Comparison of ENCODE assay signal across 16 mouse cellular contexts in genomic region chr5:129726784-129727183, GRCm38 (mm10). TPM values are rescaled to one million over a fixed set of nuclear protein-coding genes. Genes with fewer than 3 reads are reported as not detected.
DNase-seq lines count a peak whose midpoint lies in the region; ATAC-seq and TF ChIP-seq lines count a peak whose summit lies in the region.
"Had no signal": no experiment of that assay in that cellular context is flagged by ENCODE, and none has a peak within 500 bp of the region (broad histone marks: within the 10 kb centered on the region; RNA-seq: fewer than 3 reads in every experiment).

No protein-coding gene starts in this region.

- H3K9me3 ChIP-seq in forebrain, embryonic 10.5 days: no peaks in the 10 kb centered on the region
- no peaks in the 10 kb centered on the region for H3K9me3 ChIP-seq in forebrain, embryonic 14.5 days (replicated peaks; ENCODE audit: control insufficient read depth, low read length)
- no peaks in the 10 kb centered on the region for H3K9me3 ChIP-seq in intestine, embryonic 14.5 days (ENCODE audit: control insufficient read depth, low read length)
- no peaks in the 10 kb centered on the region for H3K9me3 ChIP-seq in intestine, postnatal 0 days (ENCODE audit: control insufficient read depth)
- H3K9me3 ChIP-seq in ES-Bruce4 (replicated peaks; ENCODE audit: control insufficient read depth, insufficient read depth, low read length, poor library complexity, severe bottlenecking): no peaks in the 10 kb centered on the region
- H3K9me3 ChIP-seq in limb, embryonic 13.5 days: no peaks in the 10 kb centered on the region

- no peaks in the 10 kb centered on the region for H3K36me3 ChIP-seq in forebrain, embryonic 10.5 days (replicated peaks)
- H3K36me3 ChIP-seq in forebrain, embryonic 14.5 days (ENCODE audit: control insufficient read depth, insufficient read depth, low read length): no peaks in the 10 kb centered on the region
- H3K36me3 ChIP-seq in intestine, embryonic 14.5 days (ENCODE audit: control insufficient read depth, insufficient read depth, low read length): no peaks in the 10 kb centered on the region
- H3K36me3 ChIP-seq in intestine, postnatal 0 days (ENCODE audit: control insufficient read depth, insufficient read depth): no peaks in the 10 kb centered on the region
- H3K36me3 ChIP-seq in ES-Bruce4 (ENCODE audit: control insufficient read depth, insufficient read depth, low read length, poor library complexity, severe bottlenecking): no peaks in the 10 kb centered on the region
- H3K36me3 ChIP-seq in limb, embryonic 13.5 days: no peaks in the 10 kb centered on the region

- no peak for TF ChIP-seq EP300 in ES-Bruce4 (IDR thresholded peaks at IDR 0.05; ENCODE audit: insufficient read depth, low read depth, low read length)

- no peak overlapping the region for H3K9ac ChIP-seq in forebrain, embryonic 14.5 days (ENCODE audit: low read length)
- H3K9ac ChIP-seq in intestine, embryonic 14.5 days (ENCODE audit: low read length): no peak overlapping the region
- no peak overlapping the region for H3K9ac ChIP-seq in intestine, postnatal 0 days (ENCODE audit: low read depth, low read length)
- peak overlapping the region; percentile 87; the same call in 1 of the 2 replicates for H3K9ac ChIP-seq in ES-Bruce4 (ENCODE audit: low read depth, poor library complexity, severe bottlenecking)
- no peak overlapping the region for H3K9ac ChIP-seq in limb, embryonic 13.5 days

- no peak for TF ChIP-seq POLR2A in ES-Bruce4 (IDR thresholded peaks at IDR 0.05; ENCODE audit: insufficient read depth, low read length)

- 82% methylated on average over 3 of the region's 3 CpGs for WGBS in forebrain, embryonic 10.5 days
- WGBS in forebrain, embryonic 14.5 days: 91% methylated on average over 3 of the region's 3 CpGs
- 80% methylated on average over 3 of the region's 3 CpGs for WGBS in intestine, embryonic 14.5 days
- 86% methylated on average over 3 of the region's 3 CpGs for WGBS in intestine, postnatal 0 days
- WGBS in limb, embryonic 13.5 days: 68% methylated on average over 3 of the region's 3 CpGs

- no peak overlapping the region for H3K27ac ChIP-seq in forebrain, embryonic 10.5 days
- no peak overlapping the region for H3K27ac ChIP-seq in forebrain, embryonic 14.5 days (ENCODE audit: low read depth, low read length)
- no peak overlapping the region for H3K27ac ChIP-seq in intestine, embryonic 14.5 days (ENCODE audit: low read depth)
- H3K27ac ChIP-seq in intestine, postnatal 0 days (ENCODE audit: low read depth, low read length): no peak overlapping the region
- no peak overlapping the region for H3K27ac ChIP-seq in ES-Bruce4 (ENCODE audit: insufficient read depth, low read length)
- no peak overlapping the region for H3K27ac ChIP-seq in limb, embryonic 13.5 days

- no peak overlapping the region for H3K4me2 ChIP-seq in forebrain, embryonic 14.5 days (ENCODE audit: low read length)
- no peak overlapping the region; the same call in 1 of the 2 replicates for H3K4me2 ChIP-seq in intestine, embryonic 14.5 days (ENCODE audit: low read length)
- no peak overlapping the region for H3K4me2 ChIP-seq in intestine, postnatal 0 days (replicated peaks; ENCODE audit: low read depth)
- peak overlapping the region; percentile 64 for H3K4me2 ChIP-seq in limb, embryonic 13.5 days (replicated peaks)

- TF ChIP-seq CTCF in intestine, postnatal 0 days (IDR thresholded peaks at IDR 0.05; ENCODE audit: low read depth): no peak
- TF ChIP-seq CTCF in ES-Bruce4 (IDR thresholded peaks at IDR 0.05; ENCODE audit: low read depth, low read length): no peak

- no peak for ATAC-seq in forebrain, embryonic 14.5 days
- ATAC-seq in intestine, embryonic 14.5 days (replicated peaks; ENCODE audit: low FRiP score, low TSS enrichment, low read depth): no peak
- no peak for ATAC-seq in intestine, postnatal 0 days
- ATAC-seq in limb, embryonic 13.5 days (ENCODE audit: low FRiP score, low read depth): no peak

- peaks cover 50% of the 10 kb centered on the region for H3K4me1 ChIP-seq in forebrain, embryonic 10.5 days
- peaks cover 8% of the 10 kb centered on the region for H3K4me1 ChIP-seq in forebrain, embryonic 14.5 days (ENCODE audit: control insufficient read depth, insufficient read depth, low read length)
- H3K4me1 ChIP-seq in intestine, embryonic 14.5 days (replicated peaks; ENCODE audit: control insufficient read depth, insufficient read depth, low read length): peaks cover 29% of the 10 kb centered on the region
- H3K4me1 ChIP-seq in intestine, postnatal 0 days (replicated peaks; ENCODE audit: control insufficient read depth, insufficient read depth, low read length): peaks cover 23% of the 10 kb centered on the region
- peaks cover 4% of the 10 kb centered on the region for H3K4me1 ChIP-seq in ES-Bruce4 (ENCODE audit: control insufficient read depth, insufficient read depth, low read length)
- H3K4me1 ChIP-seq in limb, embryonic 13.5 days: peaks cover 33% of the 10 kb centered on the region

- peak overlapping the region; percentile 5; the same call in 1 of the 2 replicates for H3K4me3 ChIP-seq in forebrain, embryonic 10.5 days
- H3K4me3 ChIP-seq in forebrain, embryonic 14.5 days (ENCODE audit: low read depth, low read length): no peak overlapping the region
- no peak overlapping the region for H3K4me3 ChIP-seq in intestine, embryonic 14.5 days (ENCODE audit: low read depth, low read length)
- no peak overlapping the region for H3K4me3 ChIP-seq in intestine, postnatal 0 days (ENCODE audit: low read depth, low read length)
- no peak overlapping the region for H3K4me3 ChIP-seq in ES-Bruce4 (ENCODE audit: low read depth, low read length)
- 0 out of 2 replicates have a peak overlapping the region, but pooled peaks have one; percentile 83 for H3K4me3 ChIP-seq in limb, embryonic 13.5 days

- no peaks in the 10 kb centered on the region for H3K27me3 ChIP-seq in forebrain, embryonic 10.5 days (ENCODE audit: poor library complexity, severe bottlenecking)
- no peaks in the 10 kb centered on the region for H3K27me3 ChIP-seq in forebrain, embryonic 14.5 days (replicated peaks; ENCODE audit: control insufficient read depth, insufficient read depth, low read length)
- H3K27me3 ChIP-seq in intestine, embryonic 14.5 days (replicated peaks; ENCODE audit: control insufficient read depth, insufficient read depth, low read length): no peaks in the 10 kb centered on the region
- H3K27me3 ChIP-seq in intestine, postnatal 0 days (replicated peaks; ENCODE audit: control insufficient read depth, insufficient read depth, low read length): no peaks in the 10 kb centered on the region
- H3K27me3 ChIP-seq in ES-Bruce4 (ENCODE audit: control insufficient read depth, insufficient read depth, low read length, poor library complexity, severe bottlenecking): no peaks in the 10 kb centered on the region
- H3K27me3 ChIP-seq in limb, embryonic 13.5 days: no peaks in the 10 kb centered on the region

- no peak for DNase-seq in forebrain, embryonic 10.5 days (ENCODE audit: extremely low spot score, low spot score)
- no peak for DNase-seq in forebrain, embryonic 14.5 days (ENCODE audit: low spot score)
- peak; percentile 29 for DNase-seq in intestine, embryonic 14.5 days (ENCODE audit: low spot score)
- DNase-seq in T-cell, adult 2 months (ENCODE audit: low spot score): no peak
- DNase-seq in right cerebral cortex, postnatal 14 days: no peak
- DNase-seq: adrenal gland, postnatal 36 days; cerebellum, adult 9-10 months; kidney, adult 11 months; layer of hippocampus, postnatal 36 days; lung, adult 18-20 months had no signal

RNA-seq across cellular contexts. Expression of gene Nipsnap2, which starts 1.9 kb away (rescaled TPM):
- polyA plus RNA-seq in forebrain, embryonic 10.5 days (2016; fragmentation: Nextera tagmentation; extraction: Ambion mirVana): 75.9 and 79.4 TPM in 2 replicates
- polyA plus RNA-seq in forebrain, embryonic 14.5 days (2014; fragmentation: Nextera tagmentation; extraction: Ambion mirVana): 78.9 and 79.4 TPM in 2 replicates
- polyA plus RNA-seq in intestine, embryonic 14.5 days (2014; fragmentation: Nextera tagmentation; extraction: Ambion mirVana): 101 and 103 TPM in 2 replicates
- polyA plus RNA-seq in intestine, postnatal 0 days (2015; fragmentation: Nextera tagmentation; extraction: Ambion mirVana): 51.0 and 51.2 TPM in 2 replicates
- polyA plus RNA-seq in ES-Bruce4 (2011; ENCODE audit: insufficient read depth, insufficient read length, low read depth, missing spikeins): 34.9 and 38.0 TPM in 2 replicates
- polyA plus RNA-seq in limb, embryonic 13.5 days (2015; fragmentation: Nextera tagmentation; extraction: Ambion mirVana): 119 and 130 TPM in 2 replicates

RNA-seq across cellular contexts. Expression of gene Mrps17, which starts 11.5 kb away (rescaled TPM):
- polyA plus RNA-seq in forebrain, embryonic 10.5 days (2016; fragmentation: Nextera tagmentation; extraction: Ambion mirVana): 173 and 181 TPM in 2 replicates
- polyA plus RNA-seq in forebrain, embryonic 14.5 days (2014; fragmentation: Nextera tagmentation; extraction: Ambion mirVana): 231 and 240 TPM in 2 replicates
- 211 and 218 TPM in 2 replicates for polyA plus RNA-seq in intestine, embryonic 14.5 days (2014; fragmentation: Nextera tagmentation; extraction: Ambion mirVana)
- polyA plus RNA-seq in intestine, postnatal 0 days (2015; fragmentation: Nextera tagmentation; extraction: Ambion mirVana): 109 and 115 TPM in 2 replicates
- 76.4 and 94.7 TPM in 2 replicates for polyA plus RNA-seq in ES-Bruce4 (2011; ENCODE audit: insufficient read depth, insufficient read length, low read depth, missing spikeins)
- 199 and 219 TPM in 2 replicates for polyA plus RNA-seq in limb, embryonic 13.5 days (2015; fragmentation: Nextera tagmentation; extraction: Ambion mirVana)

RNA-seq across cellular contexts. Expression of gene Sept14, which starts 18.5 kb away (rescaled TPM):
- polyA plus RNA-seq in forebrain, embryonic 10.5 days (2016; fragmentation: Nextera tagmentation; extraction: Ambion mirVana): not detected in 2 replicates
- polyA plus RNA-seq in forebrain, embryonic 14.5 days (2014; fragmentation: Nextera tagmentation; extraction: Ambion mirVana): not detected in 2 replicates
- not detected in 2 replicates for polyA plus RNA-seq in intestine, embryonic 14.5 days (2014; fragmentation: Nextera tagmentation; extraction: Ambion mirVana)
- not detected in 2 replicates for polyA plus RNA-seq in intestine, postnatal 0 days (2015; fragmentation: Nextera tagmentation; extraction: Ambion mirVana)
- polyA plus RNA-seq in ES-Bruce4 (2011; ENCODE audit: insufficient read depth, insufficient read length, low read depth, missing spikeins): not detected in 2 replicates
- not detected in 2 replicates for polyA plus RNA-seq in limb, embryonic 13.5 days (2015; fragmentation: Nextera tagmentation; extraction: Ambion mirVana)
- polyA plus RNA-seq: embryonic facial prominence, embryonic 11.5 days; neural tube, embryonic 11.5 days; small intestine, adult 2 months had no signal

RNA-seq across cellular contexts. Expression of gene Zfp11, which starts 56.9 kb away (rescaled TPM):
- polyA plus RNA-seq in forebrain, embryonic 10.5 days (2016; fragmentation: Nextera tagmentation; extraction: Ambion mirVana): 5.9 and 6.6 TPM in 2 replicates
- polyA plus RNA-seq in forebrain, embryonic 14.5 days (2014; fragmentation: Nextera tagmentation; extraction: Ambion mirVana): 5.3 and 7.8 TPM in 2 replicates
- 4.0 and 4.1 TPM in 2 replicates for polyA plus RNA-seq in intestine, embryonic 14.5 days (2014; fragmentation: Nextera tagmentation; extraction: Ambion mirVana)
- 0.93 and 1.0 TPM in 2 replicates for polyA plus RNA-seq in intestine, postnatal 0 days (2015; fragmentation: Nextera tagmentation; extraction: Ambion mirVana)
- 4.1 TPM in 2 replicates for polyA plus RNA-seq in ES-Bruce4 (2011; ENCODE audit: insufficient read depth, insufficient read length, low read depth, missing spikeins)
- 6.8 and 6.9 TPM in 2 replicates for polyA plus RNA-seq in limb, embryonic 13.5 days (2015; fragmentation: Nextera tagmentation; extraction: Ambion mirVana)

Comparison
In these comparisons a context has a peak if more than half of its experiments do, and no peak if none do; other contexts are left out.
1. H3K4me3 ChIP-seq: peak in forebrain, embryonic 10.5 days (single experiment) and limb, embryonic 13.5 days (single experiment); none in forebrain, embryonic 14.5 days (single experiment), intestine, embryonic 14.5 days (single experiment), intestine, postnatal 0 days (single experiment) and ES-Bruce4 (single experiment).